Mouse (Mus musculus) forebrain, postnatal 0 days (tissue): ENCODE results near the gene Prim2. TPM values are rescaled to one million over a fixed set of nuclear protein-coding genes. Genes with fewer than 3 reads are reported as not detected.
"Not testable (repeated sequence)": the region's sequence is repeated elsewhere in the genome, so short reads cannot be mapped to it uniquely, and the experiment has no call there.

Experiments used
- ATAC-seq: fragments of 200-750 bp; cut with Nextera tagmentation; 2 replicates; pipeline ENCODE4 v1.8.0; 2017; ENCODE audit warnings: mild to moderate bottlenecking, moderate library complexity
- DNase-seq: peaks from one replicate; pipeline ENCODE4 v3.0.0-alpha.2; 2015
- H3K27ac ChIP-seq: fragments of 300-500 bp; sonication (generic); 2 replicates; pipeline ENCODE4 v1.5.1; 2014; ENCODE audit warnings: low read depth, mild to moderate bottlenecking, antibody characterized with exemption, low read length, moderate library complexity, mixed read lengths
- H3K27me3 ChIP-seq: fragments of 300-500 bp; sonication (generic); 2 replicates; pipeline ENCODE4 v1.6.1; 2014; ENCODE audit warnings: mild to moderate bottlenecking, low read length, mixed read lengths; ENCODE audit not compliant: insufficient read depth
- H3K36me3 ChIP-seq: fragments of 300-500 bp; sonication (generic); 2 replicates; pipeline ENCODE4 v1.6.1; 2014; ENCODE audit warnings: mild to moderate bottlenecking, moderate library complexity; ENCODE audit not compliant: insufficient read depth
- H3K4me1 ChIP-seq: fragments of 300-500 bp; sonication (generic); 2 replicates; pipeline ENCODE4 v1.6.1; 2014; ENCODE audit warnings: antibody characterized with exemption; ENCODE audit not compliant: insufficient read depth
- H3K4me2 ChIP-seq: fragments of 300-500 bp; sonication (generic); 2 replicates; pipeline ENCODE4 v1.6.1; 2014; ENCODE audit warnings: low read depth, mild to moderate bottlenecking, moderate library complexity
- H3K4me3 ChIP-seq: fragments of 300-500 bp; sonication (generic); 2 replicates; pipeline ENCODE4 v1.5.1; 2014; ENCODE audit warnings: low read depth, low read length, mixed read lengths
- H3K9ac ChIP-seq: fragments of 300-500 bp; sonication (generic); 2 replicates; pipeline ENCODE4 v1.6.1; 2014; ENCODE audit warnings: mild to moderate bottlenecking
- H3K9me3 ChIP-seq: fragments of 300-500 bp; sonication (generic); 2 replicates; pipeline ENCODE4 v1.6.1; 2016; ENCODE audit warnings: low read length
- CTCF ChIP-seq: sonication (generic); IDR thresholded peaks from 2 replicates; pipeline ENCODE4 v1.5.1; 2016; ENCODE audit warnings: antibody characterized with exemption, control low read depth, low read depth
- WGBS: fragments of 180-500 bp; shearing (Covaris S2); extraction: QIAGEN DNeasy Blood & Tissue Kit; methylation state at CpG from one replicate; pipeline ENCODE4 v1.1.7; 2014; 5-methylcytosine and 5-hydroxymethylcytosine counted together
- polyA plus RNA-seq: library from polyadenylated mRNA; unstranded; fragments of >200 nt; fragmentation: Nextera tagmentation; extraction: Ambion mirVana; gene quantifications from 2 replicates; pipeline ENCODE4 v1.2.1, GENCODE M21; 2015
- total RNA-seq: library from RNA; depleted of rRNA; stranded (reverse); fragments of >200 nt; gene quantifications from 2 replicates; pipeline ENCODE4 v1.2.3, GENCODE M21; 2014

Prim2 gene
- total and polyA plus RNA-seq, 2 experiments from 2014 or later: 18.3 to 26.9 TPM

- no peak overlapping the region for H3K4me3 ChIP-seq
- H3K27ac ChIP-seq: peak overlapping the region; percentile 10; the same call in 1 of the 2 replicates
- H3K9ac ChIP-seq: no peak overlapping the region
- WGBS: 65% methylated on average over 1 of the region's 1 CpGs
- peak; percentile 70 for DNase-seq
- no peaks in the 10 kb centered on the region for H3K27me3 ChIP-seq
- TF ChIP-seq CTCF: no peak
- ATAC-seq: peak; percentile 59
- H3K36me3 ChIP-seq: 0 out of 2 replicates have a peak, but pooled peaks cover 3% of the 10 kb centered on the region
- no peak overlapping the region for H3K4me2 ChIP-seq
- H3K4me1 ChIP-seq: peaks cover 5% of the 10 kb centered on the region; the same call in 1 of the 2 replicates
- H3K9me3 ChIP-seq: no peaks in the 10 kb centered on the region
Measured at GRCm38 (mm10) chr1:33645689-33646088, 23.9 kb downstream of the Prim2 start.

- no peak overlapping the region for H3K4me2 ChIP-seq
- peak; percentile 78 for DNase-seq
Measured at GRCm38 (mm10) chr1:33641139-33641538, 28.5 kb downstream of the Prim2 start.

GRCm38 (mm10) chr1:33640089-33640488 lies 29.5 kb downstream of the Prim2 start:
- Histone ChIP-seq H3K4me1 (no peaks in the 10 kb centered on the region), H3K27ac (no peak overlapping the region), H3K27me3 (no peaks in the 10 kb centered on the region), H3K9ac (no peak overlapping the region), H3K4me2 (no peak overlapping the region), H3K9me3 (no peaks in the 10 kb centered on the region), H3K4me3 (no peak overlapping the region), H3K36me3 (no peaks in the 10 kb centered on the region)
- WGBS: 94% methylated on average over 5 of the region's 5 CpGs
- ATAC-seq (no peak), DNase-seq (no peak)
- TF ChIP-seq CTCF: no peak

More at GRCm38 (mm10) chr1:33641139-33641538, 28.5 kb downstream of the Prim2 start:
- H3K9ac ChIP-seq: no peak overlapping the region
- H3K4me3 ChIP-seq: no peak overlapping the region
- H3K4me1 ChIP-seq: peaks cover 5% of the 10 kb centered on the region; the same call in 1 of the 2 replicates
- peak; percentile 42; the same call in 1 of the 2 replicates for ATAC-seq
- H3K9me3 ChIP-seq: no peaks in the 10 kb centered on the region
- no peaks in the 10 kb centered on the region for H3K36me3 ChIP-seq
- WGBS: 54% methylated on average over 2 of the region's 2 CpGs
- H3K27ac ChIP-seq: no peak overlapping the region
- TF ChIP-seq CTCF: no peak
- H3K27me3 ChIP-seq: no peaks in the 10 kb centered on the region

- H3K36me3 ChIP-seq: no peaks in the 10 kb centered on the region
- H3K4me1 ChIP-seq: no peaks in the 10 kb centered on the region
- H3K27ac ChIP-seq: no peak overlapping the region
- no peaks in the 10 kb centered on the region for H3K27me3 ChIP-seq
- 92% methylated on average over 7 of the region's 7 CpGs for WGBS
- no peak overlapping the region for H3K9ac ChIP-seq
- DNase-seq: no peak
- H3K4me2 ChIP-seq: no peak overlapping the region
- no peak overlapping the region for H3K4me3 ChIP-seq
- H3K9me3 ChIP-seq: no peaks in the 10 kb centered on the region
- TF ChIP-seq CTCF: no peak
- ATAC-seq: no peak
Measured at GRCm38 (mm10) chr1:33639234-33639633, 30.4 kb downstream of the Prim2 start.

GRCm38 (mm10) chr1:33637827-33638226 lies 31.8 kb downstream of the Prim2 start:
- DNase-seq (no peak), ATAC-seq (no peak)
- Histone ChIP-seq H3K27ac (no peak overlapping the region), H3K9me3 (no peaks in the 10 kb centered on the region), H3K4me2 (no peak overlapping the region), H3K27me3 (no peaks in the 10 kb centered on the region), H3K4me1 (no peaks in the 10 kb centered on the region), H3K4me3 (no peak overlapping the region), H3K9ac (no peak overlapping the region), H3K36me3 (0 out of 2 replicates have a peak, but pooled peaks cover 3% of the 10 kb centered on the region)
- WGBS: 95% methylated on average over 14 of the region's 14 CpGs
- no peak for TF ChIP-seq CTCF

GRCm38 (mm10) chr1:33636421-33637195 lies 33.0 kb downstream of the Prim2 start:
- 90% methylated on average over 10 of the region's 10 CpGs for WGBS
- no peaks in the 10 kb centered on the region for H3K27me3 ChIP-seq
- H3K27ac ChIP-seq: no peak overlapping the region
- TF ChIP-seq CTCF: no peak
- ATAC-seq (no peak), DNase-seq (no peak)
- H3K9ac ChIP-seq: no peak overlapping the region
- no peaks in the 10 kb centered on the region for H3K4me1 ChIP-seq
- H3K36me3 ChIP-seq: 0 out of 2 replicates have a peak, but pooled peaks cover 3% of the 10 kb centered on the region
- no peak overlapping the region for H3K4me2 ChIP-seq
- H3K9me3 ChIP-seq: no peaks in the 10 kb centered on the region
- no peak overlapping the region for H3K4me3 ChIP-seq

- not testable (repeated sequence) for H3K4me2 ChIP-seq, H3K4me3 ChIP-seq, H3K4me1 ChIP-seq, H3K27ac ChIP-seq, H3K9me3 ChIP-seq, H3K9ac ChIP-seq, DNase-seq, ATAC-seq, H3K27me3 ChIP-seq
- peaks cover 10% of the 10 kb centered on the region; the same call in 1 of the 2 replicates for H3K36me3 ChIP-seq
- 91% methylated on average over 1 of the region's 1 CpGs for WGBS
Measured at GRCm38 (mm10) chr1:33631002-33631618, 38.5 kb downstream of the Prim2 start.
